Mouse (Mus musculus) kidney, postnatal 25 days (tissue): Measurements from ENCODE around the gene Egfem1.

Source experiments
- DNase-seq, 2 experiments: peaks; one replicate each; pipeline ENCODE4 v3.0.0; 2021; ENCODE audit warnings: mixed read lengths in 2 of 2

Egfem1 gene

DNA sequence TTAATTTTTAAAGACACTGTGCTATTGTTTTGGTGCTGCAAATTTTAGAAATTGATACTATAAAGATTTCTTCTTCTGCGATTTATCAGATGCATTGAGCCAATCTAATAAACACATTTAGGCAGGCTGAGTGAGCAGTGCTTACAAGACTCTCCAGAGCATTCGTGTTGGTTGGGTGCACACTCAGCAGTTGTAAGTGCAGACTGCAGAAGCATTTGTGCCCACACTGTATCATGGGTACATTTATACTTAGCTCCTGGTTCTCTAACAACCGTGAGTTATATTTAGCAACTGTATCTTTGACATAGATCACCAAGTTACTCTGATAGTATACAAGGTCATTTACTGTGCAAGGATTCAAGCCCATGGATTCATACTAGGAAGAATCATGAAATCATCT, 264.0 kb downstream of the Egfem1 start:
- no peak for DNase-seq

- DNase-seq: no peak
Observed at GRCm38 (mm10) chr3:29366907-29367306, 285.1 kb downstream of the Egfem1 start.

DNA sequence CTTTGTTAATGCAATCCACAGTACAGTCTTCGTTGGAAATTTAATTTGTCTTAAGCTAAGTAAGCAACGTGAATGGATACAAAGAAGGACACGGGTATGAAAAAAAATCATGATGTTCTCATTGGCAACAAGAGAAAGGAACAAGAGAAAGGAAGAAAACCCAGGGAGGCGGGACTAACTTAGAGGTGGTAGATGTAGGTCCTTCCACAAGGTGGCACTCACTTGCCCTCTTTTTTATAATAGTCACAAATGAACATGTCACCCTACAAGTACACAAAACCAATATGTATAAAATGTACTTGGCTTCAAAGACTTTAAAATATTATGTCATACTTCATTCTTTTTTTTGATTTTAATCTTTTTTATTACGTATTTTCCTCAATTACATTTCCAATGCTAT, 288.7 kb downstream of the Egfem1 start:
- DNase-seq: peak in 1 of 2 experiments; percentile 1

DNA sequence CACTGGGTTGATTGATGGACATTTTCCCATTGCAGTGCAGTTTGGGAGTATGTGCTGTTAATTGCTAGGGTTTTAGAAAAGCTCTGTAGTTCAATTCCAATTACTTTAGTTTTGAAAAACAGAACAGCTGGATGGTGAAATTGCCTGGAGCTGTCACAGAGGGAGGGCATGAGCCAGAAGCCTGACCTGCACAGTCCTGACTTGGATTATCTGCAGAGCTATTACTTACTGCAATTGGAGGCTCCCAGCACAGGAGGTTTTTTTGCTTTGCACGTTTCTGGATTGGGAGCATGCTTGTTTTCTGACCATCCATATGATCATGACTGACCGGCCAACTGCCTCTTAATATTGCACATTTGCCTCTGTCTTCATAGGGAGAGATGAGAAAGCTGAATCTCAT, 299.4 kb downstream of the Egfem1 start:
- DNase-seq: no peak

DNA sequence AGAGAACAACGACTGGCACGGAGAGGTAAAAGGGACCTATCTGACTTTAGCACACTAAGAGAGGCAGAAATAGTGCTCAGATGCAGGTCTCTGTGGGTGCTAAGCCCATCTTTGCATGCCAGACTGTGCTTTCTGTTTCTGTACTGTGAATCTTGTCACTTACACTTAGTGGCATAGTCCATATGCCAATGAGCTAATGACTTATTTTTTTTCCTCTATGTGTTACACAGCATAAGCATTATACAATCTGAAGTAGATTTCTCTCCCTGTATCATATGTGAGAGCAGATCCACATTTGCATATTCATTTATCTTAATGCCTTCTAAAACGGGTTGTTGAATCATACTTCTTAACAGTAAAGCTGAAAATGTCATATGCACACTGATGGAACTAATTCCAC, 317.2 kb downstream of the Egfem1 start:
- DNase-seq: no peak

DNA sequence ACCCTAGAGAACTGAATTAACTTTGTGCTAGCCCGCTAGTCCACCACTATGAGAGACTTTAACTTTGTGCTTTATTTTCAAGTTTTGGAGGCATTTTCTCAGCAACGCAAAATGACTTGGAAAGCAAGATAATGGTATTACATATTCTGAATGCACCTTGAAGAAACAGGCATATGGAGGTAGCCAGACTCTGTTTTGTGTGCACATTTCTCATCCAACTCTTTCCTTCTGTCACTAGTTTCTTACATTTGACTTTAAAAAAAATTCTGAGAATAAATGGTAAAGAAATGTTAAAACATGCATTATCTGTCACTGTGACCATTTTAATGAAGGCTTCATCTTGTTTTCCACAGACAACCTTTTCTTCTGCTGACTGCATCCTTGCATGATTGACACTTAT, 339.8 kb downstream of the Egfem1 start:
- no peak for DNase-seq

DNA sequence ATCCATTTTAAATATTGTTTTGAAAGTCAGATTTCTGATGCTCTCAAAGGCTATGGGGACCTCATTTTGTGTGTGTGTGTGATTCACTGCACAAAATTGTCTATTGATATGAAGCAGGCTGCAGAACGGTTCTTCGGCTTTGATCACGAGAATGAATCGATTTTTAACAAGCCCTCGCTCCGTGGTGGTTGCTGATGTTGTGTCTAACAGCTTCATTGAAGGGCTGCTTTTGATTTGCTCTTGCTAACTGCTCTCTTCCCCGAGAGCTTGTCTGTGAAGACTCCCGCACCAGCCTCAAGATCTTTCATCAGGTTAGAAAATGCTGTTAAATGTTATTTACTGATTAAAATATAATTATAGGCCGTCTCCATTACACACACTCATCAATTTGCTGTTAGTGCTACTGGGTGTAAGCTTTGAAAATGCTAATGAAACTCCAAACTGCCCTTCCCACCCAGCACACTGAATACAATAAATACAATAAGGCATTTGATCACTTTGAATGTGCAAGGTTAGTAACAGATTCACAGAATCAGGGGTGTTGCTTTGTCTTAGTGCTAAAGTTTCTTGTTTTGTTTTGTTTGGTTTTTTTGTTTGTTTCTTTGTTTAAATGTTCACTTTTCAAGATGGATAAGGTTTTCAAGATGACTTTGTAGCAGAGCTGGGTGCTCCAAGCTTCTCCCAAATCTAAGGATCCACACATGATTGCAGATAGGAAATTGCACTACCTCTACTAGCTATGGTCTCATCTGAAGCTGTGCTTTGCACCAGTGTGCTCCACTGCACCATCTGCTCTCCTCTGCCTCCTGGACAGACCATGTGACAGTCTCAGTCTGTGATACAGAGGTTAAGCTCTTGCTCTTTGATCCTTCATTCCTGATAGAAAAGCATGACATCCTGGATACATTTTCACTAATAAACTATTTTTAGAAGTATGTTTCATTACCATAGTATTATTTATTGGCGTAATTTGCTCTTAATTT, 350.6 kb downstream of the Egfem1 start:
- no peak for DNase-seq

GRCm38 (mm10) chr3:29443024-29443423, 361.2 kb downstream of the Egfem1 start:
- no peak for DNase-seq

DNA sequence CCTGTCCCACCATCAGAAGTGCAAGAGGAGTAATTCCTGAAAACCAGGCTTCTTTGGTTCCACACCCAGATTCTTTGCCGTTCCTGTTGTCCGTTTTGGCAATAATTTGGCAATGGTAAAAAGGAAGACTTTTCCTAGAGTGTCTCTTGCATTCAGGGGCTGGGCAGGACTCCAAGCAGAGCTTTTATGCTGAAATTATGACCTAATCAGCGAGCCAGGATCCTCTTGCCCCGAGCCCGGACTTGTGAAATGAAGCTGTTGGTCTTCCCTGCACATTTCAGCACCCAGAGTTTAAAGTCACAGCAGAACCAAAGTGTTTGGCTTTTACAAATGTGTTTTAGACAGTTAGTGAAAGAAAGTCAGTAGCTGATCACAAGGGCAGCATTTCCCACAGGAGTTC, 362.8 kb downstream of the Egfem1 start:
- DNase-seq: peak; percentile 35 to 45

DNA sequence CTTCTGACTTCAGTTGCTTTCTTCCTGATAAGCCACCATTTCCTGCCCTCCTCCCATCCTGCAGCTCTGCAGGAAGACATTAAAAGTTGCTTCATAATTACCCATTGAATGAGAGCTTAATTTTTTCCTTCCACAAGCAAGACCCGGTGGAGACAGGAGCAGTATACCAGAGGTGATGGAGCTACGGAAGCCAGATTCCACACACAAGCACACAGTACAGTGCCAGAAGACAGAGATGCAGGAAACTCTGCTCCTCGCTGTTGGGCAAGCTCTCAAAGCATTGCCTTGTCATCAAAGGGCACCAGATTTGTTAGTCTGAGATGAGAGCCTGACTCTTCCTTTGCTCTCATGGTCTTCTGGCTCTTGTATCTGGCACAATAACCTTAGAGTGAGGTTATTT, 364.3 kb downstream of the Egfem1 start:
- DNase-seq: no peak

GRCm38 (mm10) chr3:29448829-29449406, 367.1 kb downstream of the Egfem1 start:
- DNase-seq: no peak

- no peak for DNase-seq
Observed at GRCm38 (mm10) chr3:29498211-29498610, 416.4 kb downstream of the Egfem1 start.

- no peak for DNase-seq
Observed at GRCm38 (mm10) chr3:29499188-29499587, 417.4 kb downstream of the Egfem1 start.

- no peak for DNase-seq
Observed at GRCm38 (mm10) chr3:29525298-29525962, 443.6 kb downstream of the Egfem1 start.

GRCm38 (mm10) chr3:29525963-29526301, 444.1 kb downstream of the Egfem1 start:
- no peak for DNase-seq

DNA sequence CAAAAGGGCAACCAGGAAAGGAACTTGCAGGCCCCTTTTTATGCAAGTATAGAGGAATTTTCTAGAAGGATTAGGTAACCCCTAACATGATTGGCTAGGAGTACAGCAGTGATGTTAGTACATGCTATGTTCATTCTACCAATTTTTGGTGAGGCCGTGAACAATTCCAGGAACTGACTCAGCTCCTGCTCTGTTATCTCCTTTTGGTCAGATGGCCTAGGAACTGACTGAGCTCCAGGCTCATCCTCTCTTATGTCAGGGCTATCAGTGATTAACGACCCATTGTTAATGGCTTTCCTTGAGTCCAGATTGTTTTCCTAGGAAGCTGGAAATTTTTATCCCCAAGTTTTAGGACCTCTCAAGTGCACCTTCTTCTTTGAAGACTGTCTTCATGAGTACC, 457.4 kb downstream of the Egfem1 start:
- peak; percentile 13 to 59 for DNase-seq

DNA sequence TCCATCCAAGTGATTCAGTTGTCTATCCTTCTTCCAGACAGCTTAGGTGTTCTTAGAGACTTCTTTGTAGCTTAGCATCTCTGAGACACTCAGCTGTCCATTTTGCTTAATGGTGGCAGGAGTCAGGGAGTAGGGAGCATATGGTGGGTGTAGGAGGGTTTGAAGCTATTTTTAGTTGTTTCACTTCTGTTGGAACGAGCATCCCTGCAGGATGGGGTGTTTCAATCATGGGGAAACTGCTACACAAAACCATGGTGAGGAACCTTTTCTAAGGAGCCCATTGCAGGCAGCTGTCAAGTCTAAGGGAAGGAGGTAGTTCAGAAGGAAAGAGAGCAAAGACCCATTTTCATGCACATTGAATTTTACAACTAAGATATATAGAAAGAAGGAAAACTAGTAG, 458.1 kb downstream of the Egfem1 start:
- no peak for DNase-seq

- no peak for DNase-seq
Observed at GRCm38 (mm10) chr3:29541477-29542079, 459.8 kb downstream of the Egfem1 start.

DNA sequence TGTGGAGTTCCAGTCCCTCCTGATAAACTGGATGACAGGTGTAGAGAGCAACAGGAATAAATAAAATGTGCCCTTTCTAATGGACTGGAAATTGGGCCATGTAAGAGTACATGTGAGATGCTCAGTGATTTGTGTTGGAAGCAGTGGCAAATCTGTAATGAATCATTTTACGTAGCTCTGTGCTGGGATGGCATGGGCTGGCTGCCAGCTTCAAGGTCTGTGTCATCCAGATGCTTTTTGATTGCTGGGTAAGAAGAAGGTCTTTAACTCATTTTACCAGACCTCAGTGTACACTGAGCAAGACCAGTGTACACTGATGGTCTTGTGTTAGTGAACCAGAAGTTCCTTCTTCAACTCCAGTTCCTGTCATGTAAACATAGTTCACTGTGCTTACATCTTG, 462.2 kb downstream of the Egfem1 start:
- DNase-seq: no peak

GRCm38 (mm10) chr3:29563171-29563570, 481.3 kb downstream of the Egfem1 start:
- no peak for DNase-seq

DNA sequence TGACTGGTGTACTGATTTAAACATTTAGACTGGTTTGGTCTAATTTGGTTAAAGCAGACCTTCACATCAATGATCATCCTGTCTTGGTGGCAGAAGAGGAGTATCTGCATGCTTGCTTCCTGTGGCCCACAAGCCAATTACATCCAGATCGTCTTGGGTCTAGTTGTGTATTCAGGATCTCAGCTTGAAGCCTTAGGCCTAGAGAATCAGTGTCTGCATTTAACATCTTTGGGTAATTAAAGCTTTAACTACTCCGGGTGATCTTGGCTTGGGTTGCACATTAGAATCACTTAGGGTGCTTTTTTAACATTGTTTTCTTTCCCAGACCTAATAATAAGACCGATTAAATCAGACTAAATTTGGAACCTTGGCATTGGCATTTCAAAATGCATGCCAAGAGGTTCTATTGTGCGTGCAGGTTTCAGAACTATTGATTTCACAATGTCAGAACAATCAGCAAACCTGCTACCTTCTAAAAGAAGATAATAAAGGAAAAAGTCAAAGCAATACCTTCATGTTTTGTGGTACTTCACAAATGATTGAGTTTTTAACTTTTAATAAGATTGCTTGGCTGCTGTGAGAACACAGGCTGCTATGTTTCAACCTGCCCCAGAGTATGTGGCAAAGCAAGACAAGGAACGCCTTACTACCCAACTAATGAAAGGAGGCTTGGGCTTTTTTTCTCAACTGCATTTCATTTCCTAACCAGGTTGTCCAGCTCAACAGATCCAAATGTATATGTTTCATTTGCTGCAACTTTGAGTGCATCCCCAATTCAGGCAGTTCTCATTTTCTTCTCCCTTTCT, 496.4 kb downstream of the Egfem1 start:
- DNase-seq: no peak

DNA sequence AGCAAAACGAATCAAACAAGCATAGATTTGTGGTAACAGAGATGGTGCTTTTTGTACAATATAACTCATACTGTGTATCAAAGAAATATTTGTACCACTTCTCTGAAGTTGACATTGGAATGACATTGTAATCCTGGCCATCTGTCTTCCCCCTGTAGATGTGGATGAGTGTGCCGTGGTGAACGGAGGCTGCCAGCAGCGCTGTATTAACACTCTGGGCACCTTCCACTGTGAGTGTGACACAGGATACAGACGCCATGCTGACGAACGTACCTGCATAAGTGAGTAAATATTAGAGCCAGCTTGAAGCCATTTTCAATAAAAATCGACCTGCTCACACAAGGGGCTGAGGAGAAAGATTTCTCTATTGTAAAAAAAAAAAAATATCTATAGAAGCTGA, 500.9 kb downstream of the Egfem1 start:
- no peak for DNase-seq

DNA sequence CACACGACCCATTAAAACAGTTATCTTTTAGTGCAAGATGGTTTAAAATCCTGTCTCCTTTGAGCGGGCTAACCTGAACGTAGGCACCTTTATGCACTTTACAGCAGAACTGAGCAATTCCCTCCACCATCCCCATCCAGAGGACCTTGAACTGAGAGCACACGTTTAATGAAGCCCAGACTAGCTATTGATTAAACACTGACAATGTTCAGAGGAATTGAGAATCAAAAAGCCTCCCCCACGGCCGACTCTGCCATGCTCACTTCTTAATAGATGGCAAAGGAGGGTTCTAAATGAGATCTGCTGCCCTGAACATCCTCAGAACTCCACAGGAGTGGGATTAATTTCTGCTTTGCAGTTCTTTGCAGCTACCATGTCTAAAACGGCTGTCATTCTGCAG, 520.3 kb downstream of the Egfem1 start:
- DNase-seq: no peak
